Mouse (Mus musculus) myocyte (in vitro differentiated cells): ENCODE measurements around the gene Afdn. TPM values are rescaled to one million over a fixed set of nuclear protein-coding genes. Genes with fewer than 3 reads are reported as not detected.

Experiments used
- H3K27me3 ChIP-seq: one replicate; pipeline ENCODE4 v1.6.1; 2011; ENCODE audit not compliant: control insufficient read depth, insufficient read depth, insufficient read length
- H3K36me3 ChIP-seq: one replicate; pipeline ENCODE4 v1.6.1; 2011; ENCODE audit not compliant: control insufficient read depth, insufficient read depth
- H3K4me2 ChIP-seq: one replicate; pipeline ENCODE4 v1.6.1; 2011; ENCODE audit warnings: low read depth, control low read depth
- H3K4me3 ChIP-seq: one replicate; pipeline ENCODE4 v1.5.1; 2011; ENCODE audit warnings: mild to moderate bottlenecking, control low read depth, moderate library complexity
- H3K79me2 ChIP-seq: one replicate; pipeline ENCODE4 v1.6.1; 2011; ENCODE audit not compliant: control insufficient read depth, insufficient read depth
- H3ac ChIP-seq: one replicate; pipeline ENCODE4 v1.6.1; 2011; ENCODE audit not compliant: control insufficient read depth, insufficient read length
- CEBPB ChIP-seq: IDR thresholded peaks from 2 replicates; pipeline ENCODE4 v1.6.1; 2011; ENCODE audit warnings: mild to moderate bottlenecking, moderate library complexity; ENCODE audit not compliant: poor library complexity, insufficient read depth, severe bottlenecking
- E2F4 ChIP-seq: IDR thresholded peaks from one replicate; pipeline ENCODE4 v1.6.1; 2011; ENCODE audit warnings: mild to moderate bottlenecking, control low read depth, moderate library complexity; ENCODE audit not compliant: insufficient read depth
- MAX ChIP-seq: IDR thresholded peaks from one replicate; pipeline ENCODE4 v1.6.1; 2011; ENCODE audit warnings: low read depth, mild to moderate bottlenecking, control low read depth
- MYOD1 ChIP-seq, 3 experiments: IDR thresholded peaks; one replicate each; pipeline ENCODE4 v1.6.1; 2011; ENCODE audit warnings: control low read depth in 2 of 3, low read depth in 2 of 3, mild to moderate bottlenecking in 2 of 3, moderate library complexity in 1 of 3; ENCODE audit not compliant: insufficient read length in 2 of 3, control insufficient read depth in 1 of 3
- MYOG ChIP-seq, 3 experiments: IDR thresholded peaks; one replicate each; pipeline ENCODE4 v1.6.1; 2011; ENCODE audit warnings: control low read depth in 2 of 3, low read depth in 2 of 3, mild to moderate bottlenecking in 2 of 3; ENCODE audit not compliant: insufficient read length in 2 of 3, control insufficient read depth in 1 of 3, insufficient read depth in 1 of 3
- POLR2A ChIP-seq: IDR thresholded peaks from one replicate; pipeline ENCODE4 v1.6.1; 2011; ENCODE audit warnings: low read depth, mild to moderate bottlenecking, control low read depth, moderate library complexity; ENCODE audit not compliant: insufficient read length
- POLR2AphosphoS2 ChIP-seq: IDR thresholded peaks from one replicate; pipeline ENCODE4 v1.6.1; 2011; ENCODE audit warnings: low read depth, control low read depth; ENCODE audit not compliant: insufficient read length
- REST ChIP-seq: IDR thresholded peaks from one replicate; pipeline ENCODE4 v1.6.1; 2011; ENCODE audit warnings: mild to moderate bottlenecking, control low read depth, moderate library complexity; ENCODE audit not compliant: insufficient read depth, insufficient read length
- SRF ChIP-seq: IDR thresholded peaks from one replicate; pipeline ENCODE4 v1.6.1; 2011; ENCODE audit warnings: low read depth; ENCODE audit not compliant: control insufficient read depth, insufficient read length
- TCF12 ChIP-seq: IDR thresholded peaks from one replicate; pipeline ENCODE4 v1.6.1; 2011; ENCODE audit warnings: mild to moderate bottlenecking, control low read depth; ENCODE audit not compliant: poor library complexity, insufficient read depth, severe bottlenecking
- TCF3 ChIP-seq: IDR thresholded peaks from one replicate; pipeline ENCODE4 v1.6.1; 2011; ENCODE audit warnings: low read depth, control low read depth; ENCODE audit not compliant: insufficient read length
- USF1 ChIP-seq: IDR thresholded peaks from one replicate; pipeline ENCODE4 v1.6.1; 2011; ENCODE audit warnings: low read depth, mild to moderate bottlenecking, control low read depth, moderate library complexity
- polyA plus RNA-seq: library from polyadenylated mRNA; unstranded; fragments of >200 nt; fragmentation: generic; extraction: Trizol; gene quantifications from one replicate; pipeline ENCODE4 v1.2.1, GENCODE M21; 2012; ENCODE audit warnings: missing spikeins

The Afdn gene
- polyA plus RNA-seq, 1 experiment: 22.1 TPM

GRCm38 (mm10) chr17:13744824-13745223 is 15.5 kb upstream of the Afdn start:
- H3K27me3 ChIP-seq: no peaks in the 10 kb centered on the region
- no peak overlapping the region for H3ac ChIP-seq
- no peak overlapping the region for H3K4me2 ChIP-seq
- no peak for TF ChIP-seq SRF
- TF ChIP-seq MYOG (IDR thresholded peaks at IDR 0.05; ENCODE audit: control insufficient read depth in 1 of 3, insufficient read depth in 1 of 3, insufficient read length in 2 of 3, low read depth in 2 of 3): no peak
- TF ChIP-seq USF1: no peak
- no peak overlapping the region for H3K4me3 ChIP-seq
- no peaks in the 10 kb centered on the region for H3K79me2 ChIP-seq
- H3K36me3 ChIP-seq: no peaks in the 10 kb centered on the region

- no peak overlapping the region for H3K4me3 ChIP-seq
- no peaks in the 10 kb centered on the region for H3K79me2 ChIP-seq
- H3K27me3 ChIP-seq: no peaks in the 10 kb centered on the region
- no peaks in the 10 kb centered on the region for H3K36me3 ChIP-seq
- H3ac ChIP-seq: no peak overlapping the region
- H3K4me2 ChIP-seq: no peak overlapping the region
- no peak for TF ChIP-seq TCF3
- TF ChIP-seq USF1: no peak
- no peak for TF ChIP-seq MYOG (IDR thresholded peaks at IDR 0.05; ENCODE audit: control insufficient read depth in 1 of 3, insufficient read depth in 1 of 3, insufficient read length in 2 of 3, low read depth in 2 of 3)
- TF ChIP-seq TCF12: no peak
Measured at GRCm38 (mm10) chr17:13745373-13745772, 15.0 kb upstream of the Afdn start.

- H3K4me3 ChIP-seq: no peak overlapping the region
- no peaks in the 10 kb centered on the region for H3K27me3 ChIP-seq
- H3ac ChIP-seq: no peak overlapping the region
- H3K79me2 ChIP-seq: no peaks in the 10 kb centered on the region
- H3K36me3 ChIP-seq: no peaks in the 10 kb centered on the region
- TF ChIP-seq USF1 (no peak), REST (no peak), POLR2AphosphoS2 (no peak), CEBPB (no peak)
- no peak overlapping the region for H3K4me2 ChIP-seq
Measured at GRCm38 (mm10) chr17:13746330-13746729, 14.0 kb upstream of the Afdn start.

GRCm38 (mm10) chr17:13747681-13748080 is 12.7 kb upstream of the Afdn start:
- Histone ChIP-seq H3K4me2 (no peak overlapping the region), H3K79me2 (no peaks in the 10 kb centered on the region)

GRCm38 (mm10) chr17:13749027-13749426 is 11.3 kb upstream of the Afdn start:
- Histone ChIP-seq H3K4me2 (no peak overlapping the region), H3K27me3 (no peaks in the 10 kb centered on the region), H3K79me2 (no peaks in the 10 kb centered on the region), H3K36me3 (no peaks in the 10 kb centered on the region), H3ac (no peak overlapping the region), H3K4me3 (no peak overlapping the region)
- TF ChIP-seq MYOD1 (IDR thresholded peaks at IDR 0.05; ENCODE audit: control insufficient read depth in 1 of 3, insufficient read length in 2 of 3, low read depth in 2 of 3) (no peak), E2F4 (no peak), REST (no peak), POLR2AphosphoS2 (no peak)

More at GRCm38 (mm10) chr17:13747681-13748080, 12.7 kb upstream of the Afdn start:
- no peaks in the 10 kb centered on the region for H3K27me3 ChIP-seq
- H3ac ChIP-seq: no peak overlapping the region
- no peak overlapping the region for H3K4me3 ChIP-seq
- TF ChIP-seq MYOD1 (IDR thresholded peaks at IDR 0.05; ENCODE audit: control insufficient read depth in 1 of 3, insufficient read length in 2 of 3, low read depth in 2 of 3) (no peak), TCF3 (no peak), TCF12 (no peak), POLR2A (no peak), CEBPB (no peak), POLR2AphosphoS2 (no peak), USF1 (no peak), MAX (no peak), MYOG (IDR thresholded peaks at IDR 0.05; ENCODE audit: control insufficient read depth in 1 of 3, insufficient read depth in 1 of 3, insufficient read length in 2 of 3, low read depth in 2 of 3) (no peak), SRF (no peak), REST (no peak), E2F4 (no peak)
- H3K36me3 ChIP-seq: no peaks in the 10 kb centered on the region

- H3K36me3 ChIP-seq: no peaks in the 10 kb centered on the region
- TF ChIP-seq TCF3 (no peak), TCF12 (no peak), MYOD1 (IDR thresholded peaks at IDR 0.05; ENCODE audit: control insufficient read depth in 1 of 3, insufficient read length in 2 of 3, low read depth in 2 of 3) (no peak), REST (no peak), POLR2AphosphoS2 (no peak), SRF (no peak), MYOG (IDR thresholded peaks at IDR 0.05; ENCODE audit: control insufficient read depth in 1 of 3, insufficient read depth in 1 of 3, insufficient read length in 2 of 3, low read depth in 2 of 3) (no peak), CEBPB (no peak), MAX (no peak), POLR2A (no peak), E2F4 (no peak), USF1 (no peak)
- no peak overlapping the region for H3K4me2 ChIP-seq
- H3K4me3 ChIP-seq: no peak overlapping the region
- no peaks in the 10 kb centered on the region for H3K27me3 ChIP-seq
- no peak overlapping the region for H3ac ChIP-seq
- no peaks in the 10 kb centered on the region for H3K79me2 ChIP-seq
Measured at GRCm38 (mm10) chr17:13753918-13754317, 6.4 kb upstream of the Afdn start.
